ENCODE assay signal across 8 mouse cellular contexts in genomic region chr14:76254565-76255501, GRCm38 (mm10).
DNase-seq lines count a peak whose midpoint lies in the region; ATAC-seq and TF ChIP-seq lines count a peak whose summit lies in the region.

No protein-coding gene starts in this region.

- H3K9me3 ChIP-seq in intestine, embryonic 14.5 days (ENCODE audit: control insufficient read depth, low read length), result no peaks in the 10 kb centered on the region
- no peaks in the 10 kb centered on the region for H3K9me3 ChIP-seq in intestine, embryonic 16.5 days (ENCODE audit: control insufficient read depth, low read length)
- no peaks in the 10 kb centered on the region for H3K9me3 ChIP-seq in forebrain, embryonic 14.5 days (replicated peaks; ENCODE audit: control insufficient read depth, low read length)
- H3K9me3 ChIP-seq in heart, embryonic 16.5 days (replicated peaks; ENCODE audit: control insufficient read depth, low read length), result no peaks in the 10 kb centered on the region
- no peaks in the 10 kb centered on the region for H3K9me3 ChIP-seq in midbrain, embryonic 10.5 days (replicated peaks)
- H3K9me3 ChIP-seq in stomach, postnatal 0 days (ENCODE audit: control insufficient read depth, low read length), result no peaks in the 10 kb centered on the region
- H3K9me3 ChIP-seq in liver, embryonic 12.5 days (replicated peaks), result no peaks in the 10 kb centered on the region

- H3K9ac ChIP-seq in intestine, embryonic 14.5 days (ENCODE audit: low read length), result no peak overlapping the region
- H3K9ac ChIP-seq in intestine, embryonic 16.5 days (ENCODE audit: low read depth, low read length), result no peak overlapping the region
- peak overlapping the region; percentile 46 for H3K9ac ChIP-seq in forebrain, embryonic 14.5 days (ENCODE audit: low read length)
- peak overlapping the region; percentile 41; the same call in 1 of the 2 replicates for H3K9ac ChIP-seq in heart, embryonic 16.5 days (ENCODE audit: low read length)
- H3K9ac ChIP-seq in stomach, postnatal 0 days (ENCODE audit: low read length), result peak overlapping the region; percentile 1; the same call in 1 of the 2 replicates
- H3K9ac ChIP-seq in liver, embryonic 12.5 days, result no peak overlapping the region

- H3K4me1 ChIP-seq in intestine, embryonic 14.5 days (replicated peaks; ENCODE audit: control insufficient read depth, insufficient read depth, low read length), result no peaks in the 10 kb centered on the region
- H3K4me1 ChIP-seq in intestine, embryonic 16.5 days (ENCODE audit: control insufficient read depth, insufficient read depth, low read length), result peaks cover 3% of the 10 kb centered on the region; the same call in 1 of the 2 replicates
- peaks cover 30% of the 10 kb centered on the region for H3K4me1 ChIP-seq in forebrain, embryonic 14.5 days (ENCODE audit: control insufficient read depth, insufficient read depth, low read length)
- H3K4me1 ChIP-seq in heart, embryonic 16.5 days (ENCODE audit: control insufficient read depth, insufficient read depth, low read length), result peaks cover 3% of the 10 kb centered on the region; the same call in 1 of the 2 replicates
- peaks cover 82% of the 10 kb centered on the region for H3K4me1 ChIP-seq in midbrain, embryonic 10.5 days
- H3K4me1 ChIP-seq in stomach, postnatal 0 days (replicated peaks; ENCODE audit: control insufficient read depth, insufficient read depth), result no peaks in the 10 kb centered on the region
- no peaks in the 10 kb centered on the region for H3K4me1 ChIP-seq in liver, embryonic 12.5 days

- H3K36me3 ChIP-seq in intestine, embryonic 14.5 days (ENCODE audit: control insufficient read depth, insufficient read depth, low read length), result no peaks in the 10 kb centered on the region
- H3K36me3 ChIP-seq in intestine, embryonic 16.5 days (ENCODE audit: control insufficient read depth, insufficient read depth, low read length), result no peaks in the 10 kb centered on the region
- H3K36me3 ChIP-seq in forebrain, embryonic 14.5 days (ENCODE audit: control insufficient read depth, insufficient read depth, low read length), result no peaks in the 10 kb centered on the region
- H3K36me3 ChIP-seq in heart, embryonic 16.5 days (ENCODE audit: control insufficient read depth, insufficient read depth), result no peaks in the 10 kb centered on the region
- H3K36me3 ChIP-seq in midbrain, embryonic 10.5 days, result no peaks in the 10 kb centered on the region
- no peaks in the 10 kb centered on the region for H3K36me3 ChIP-seq in stomach, postnatal 0 days (ENCODE audit: control insufficient read depth, insufficient read depth, low read length)
- H3K36me3 ChIP-seq in liver, embryonic 12.5 days, result no peaks in the 10 kb centered on the region

- 0 out of 2 replicates have a peak, but pooled peaks have one; percentile 40 for ATAC-seq in intestine, embryonic 14.5 days (replicated peaks; ENCODE audit: low FRiP score, low TSS enrichment, low read depth)
- no peak for ATAC-seq in intestine, embryonic 16.5 days
- ATAC-seq in forebrain, embryonic 14.5 days, result peak; percentile 87
- ATAC-seq in heart, embryonic 16.5 days (replicated peaks; ENCODE audit: extremely low read depth, insufficient read depth, low FRiP score), result peak; percentile 75
- ATAC-seq in stomach, postnatal 0 days (ENCODE audit: low FRiP score, low TSS enrichment), result peak; percentile 59
- no peak for ATAC-seq in liver, embryonic 12.5 days

- no peak overlapping the region for H3K27ac ChIP-seq in intestine, embryonic 14.5 days (ENCODE audit: low read depth)
- no peak overlapping the region for H3K27ac ChIP-seq in intestine, embryonic 16.5 days (ENCODE audit: low read length)
- H3K27ac ChIP-seq in forebrain, embryonic 14.5 days (ENCODE audit: low read depth, low read length), result peak overlapping the region; percentile 80
- H3K27ac ChIP-seq in heart, embryonic 16.5 days (ENCODE audit: low read length), result no peak overlapping the region
- H3K27ac ChIP-seq in midbrain, embryonic 10.5 days (replicated peaks), result peak overlapping the region; percentile 95
- H3K27ac ChIP-seq in stomach, postnatal 0 days (replicated peaks), result no peak overlapping the region
- H3K27ac ChIP-seq in liver, embryonic 12.5 days, result no peak overlapping the region

- H3K4me3 ChIP-seq in intestine, embryonic 14.5 days (ENCODE audit: low read depth, low read length), result no peak overlapping the region
- no peak overlapping the region for H3K4me3 ChIP-seq in intestine, embryonic 16.5 days (ENCODE audit: low read length)
- H3K4me3 ChIP-seq in forebrain, embryonic 14.5 days (ENCODE audit: low read depth, low read length), result no peak overlapping the region
- no peak overlapping the region for H3K4me3 ChIP-seq in heart, embryonic 16.5 days (ENCODE audit: low read length)
- peak overlapping the region; percentile 38 for H3K4me3 ChIP-seq in midbrain, embryonic 10.5 days
- H3K4me3 ChIP-seq in stomach, postnatal 0 days (ENCODE audit: low read depth, low read length), result no peak overlapping the region
- H3K4me3 ChIP-seq in liver, embryonic 12.5 days, result no peak overlapping the region

- peak; percentile 55 for DNase-seq in intestine, embryonic 14.5 days (ENCODE audit: low spot score)
- DNase-seq in forebrain, embryonic 14.5 days (ENCODE audit: low spot score), result peak; percentile 95
- DNase-seq in layer of hippocampus, postnatal 36 days, result peak; percentile 74 to 83
- DNase-seq in midbrain, embryonic 10.5 days (ENCODE audit: low spot score), result peak; percentile 94
- peak; percentile 49 for DNase-seq in stomach, postnatal 0 days (ENCODE audit: low spot score)

- no peaks in the 10 kb centered on the region for H3K27me3 ChIP-seq in intestine, embryonic 14.5 days (replicated peaks; ENCODE audit: control insufficient read depth, insufficient read depth, low read length)
- H3K27me3 ChIP-seq in intestine, embryonic 16.5 days (replicated peaks; ENCODE audit: control insufficient read depth, insufficient read depth, low read length), result no peaks in the 10 kb centered on the region
- no peaks in the 10 kb centered on the region for H3K27me3 ChIP-seq in forebrain, embryonic 14.5 days (replicated peaks; ENCODE audit: control insufficient read depth, insufficient read depth, low read length)
- no peaks in the 10 kb centered on the region for H3K27me3 ChIP-seq in heart, embryonic 16.5 days (ENCODE audit: control insufficient read depth, insufficient read depth, low read length)
- 0 out of 2 replicates have a peak, but pooled peaks cover 4% of the 10 kb centered on the region for H3K27me3 ChIP-seq in midbrain, embryonic 10.5 days (ENCODE audit: low read depth, poor library complexity, severe bottlenecking)
- H3K27me3 ChIP-seq in stomach, postnatal 0 days (ENCODE audit: control insufficient read depth, insufficient read depth, low read length), result no peaks in the 10 kb centered on the region
- H3K27me3 ChIP-seq in liver, embryonic 12.5 days (replicated peaks), result 0 out of 2 replicates have a peak, but pooled peaks cover 10% of the 10 kb centered on the region

- no peak for TF ChIP-seq EP300 in stomach, postnatal 0 days (optimal IDR thresholded peaks at IDR 0.05)

- no peak for TF ChIP-seq CTCF in stomach, postnatal 0 days (IDR thresholded peaks at IDR 0.05; ENCODE audit: low read depth)

- no peak overlapping the region for H3K4me2 ChIP-seq in intestine, embryonic 14.5 days (ENCODE audit: low read length)
- H3K4me2 ChIP-seq in intestine, embryonic 16.5 days (ENCODE audit: low read depth, low read length), result no peak overlapping the region
- H3K4me2 ChIP-seq in forebrain, embryonic 14.5 days (ENCODE audit: low read length), result peak overlapping the region; percentile 29
- peak overlapping the region; percentile 25; the same call in 1 of the 2 replicates for H3K4me2 ChIP-seq in heart, embryonic 16.5 days (ENCODE audit: low read depth, low read length)
- H3K4me2 ChIP-seq in stomach, postnatal 0 days (replicated peaks; ENCODE audit: low read depth), result no peak overlapping the region
- no peak overlapping the region for H3K4me2 ChIP-seq in liver, embryonic 12.5 days

- 42% methylated on average over 30 of the region's 30 CpGs for WGBS in intestine, embryonic 14.5 days
- WGBS in intestine, embryonic 16.5 days, result 48% methylated on average over 30 of the region's 30 CpGs
- 3% methylated on average over 30 of the region's 30 CpGs for WGBS in forebrain, embryonic 14.5 days
- 32% methylated on average over 30 of the region's 30 CpGs for WGBS in heart, embryonic 16.5 days
- WGBS in midbrain, embryonic 10.5 days, result 12% methylated on average over 30 of the region's 30 CpGs
- 41% methylated on average over 30 of the region's 30 CpGs for WGBS in stomach, postnatal 0 days
- 51% methylated on average over 30 of the region's 30 CpGs for WGBS in liver, embryonic 12.5 days (ENCODE audit: insufficient replicate concordance)

Comparison
In these comparisons a context has a peak if more than half of its experiments do, and no peak if none do; other contexts are left out.
1. ATAC-seq: peak in intestine, embryonic 14.5 days (single experiment), forebrain, embryonic 14.5 days (single experiment), heart, embryonic 16.5 days (single experiment) and stomach, postnatal 0 days (single experiment); none in intestine, embryonic 16.5 days (single experiment) and liver, embryonic 12.5 days (single experiment).
2. H3K27ac ChIP-seq: peak in forebrain, embryonic 14.5 days (single experiment) and midbrain, embryonic 10.5 days (single experiment); none in intestine, embryonic 14.5 days (single experiment), intestine, embryonic 16.5 days (single experiment), heart, embryonic 16.5 days (single experiment), stomach, postnatal 0 days (single experiment) and liver, embryonic 12.5 days (single experiment).
3. H3K4me2 ChIP-seq: peak in forebrain, embryonic 14.5 days (single experiment) and heart, embryonic 16.5 days (single experiment); none in intestine, embryonic 14.5 days (single experiment), intestine, embryonic 16.5 days (single experiment), stomach, postnatal 0 days (single experiment) and liver, embryonic 12.5 days (single experiment).
4. H3K9ac ChIP-seq: peak in forebrain, embryonic 14.5 days (single experiment), heart, embryonic 16.5 days (single experiment) and stomach, postnatal 0 days (single experiment); none in intestine, embryonic 14.5 days (single experiment), intestine, embryonic 16.5 days (single experiment) and liver, embryonic 12.5 days (single experiment).
5. Peak in every context shown above with its lines, with median percentiles within 50 percentile points of each other: DNase-seq.